Mouse (Mus musculus) lung, adult 2 months (tissue): ENCODE measurements around the gene Ctdsp2. TPM values are rescaled to one million over a fixed set of nuclear protein-coding genes. Genes with fewer than 3 reads are reported as not detected.
A peak's percentile ranks its signal among the peaks of the same experiment; 100 is the strongest.

Source experiments
- DNase-seq: peaks from one replicate; pipeline ENCODE4 v3.0.0; 2022
- H3K4me1 ChIP-seq: fragments of 200-500 bp; 2 replicates; pipeline ENCODE4 v1.6.1; 2011; ENCODE audit warnings: low read length; ENCODE audit not compliant: control insufficient read depth, insufficient read depth
- H3K4me3 ChIP-seq: fragments of 200-500 bp; replicated peaks from 2 replicates; pipeline ENCODE3; 2011; ENCODE audit warnings: low read depth, mild to moderate bottlenecking, control low read depth, low read length; ENCODE audit errors: extremely low read depth
- CTCF ChIP-seq: fragments of 200-500 bp; IDR thresholded peaks from 2 replicates; pipeline ENCODE4 v1.5.1; 2011; ENCODE audit warnings: mild to moderate bottlenecking, low read length, control low read depth; ENCODE audit not compliant: insufficient read depth
- POLR2A ChIP-seq: fragments of 200-500 bp; IDR thresholded peaks from 2 replicates; pipeline ENCODE4 v1.6.1; 2011; ENCODE audit warnings: low read depth, mild to moderate bottlenecking, control low read depth, low read length, borderline replicate concordance; ENCODE audit errors: extremely low read depth
- WGBS: fragments of 180-500 bp; shearing (Covaris S2); methylation state at CpG from one replicate; pipeline ENCODE4 v1.1.7; 2018; 5-methylcytosine and 5-hydroxymethylcytosine counted together
- polyA plus RNA-seq: library from polyadenylated mRNA; depleted of rRNA; stranded (reverse); fragments of >200 nt; gene quantifications from 2 replicates; pipeline ENCODE4 v1.2.3, GENCODE M21; 2012

Gene Ctdsp2
- polyA plus RNA-seq, 1 experiment: 227 TPM

GRCm38 (mm10) chr10:127001297-127001696, 22.8 kb downstream of the Ctdsp2 start:
- WGBS: 52% methylated on average over 9 of the region's 9 CpGs
- DNase-seq: no peak
- TF ChIP-seq POLR2A (no peak), CTCF (no peak)

GRCm38 (mm10) chr10:127002056-127002455, 23.5 kb downstream of the Ctdsp2 start:
- WGBS: 81% methylated on average over 1 of the region's 1 CpGs
- Histone ChIP-seq H3K4me3 (no peak overlapping the region), H3K4me1 (0 out of 2 replicates have a peak, but pooled peaks cover 2% of the 10 kb centered on the region)
- no peak for DNase-seq
- TF ChIP-seq CTCF (no peak), POLR2A (no peak)

More at GRCm38 (mm10) chr10:127001297-127001696, 22.8 kb downstream of the Ctdsp2 start:
- Histone ChIP-seq H3K4me1 (0 out of 2 replicates have a peak, but pooled peaks cover 2% of the 10 kb centered on the region), H3K4me3 (no peak overlapping the region)

GRCm38 (mm10) chr10:127002765-127003164, 24.2 kb downstream of the Ctdsp2 start:
- WGBS: 77% methylated on average over 5 of the region's 5 CpGs
- no peak for TF ChIP-seq POLR2A
- no peak for TF ChIP-seq CTCF
- Histone ChIP-seq H3K4me1 (0 out of 2 replicates have a peak, but pooled peaks cover 2% of the 10 kb centered on the region), H3K4me3 (no peak overlapping the region)
- DNase-seq: no peak

GRCm38 (mm10) chr10:127003334-127003733, 24.8 kb downstream of the Ctdsp2 start:
- 81% methylated on average over 8 of the region's 8 CpGs for WGBS
- Histone ChIP-seq H3K4me3 (no peak overlapping the region), H3K4me1 (0 out of 2 replicates have a peak, but pooled peaks cover 2% of the 10 kb centered on the region)
- DNase-seq: no peak
- no peak for TF ChIP-seq POLR2A
- no peak for TF ChIP-seq CTCF

- Histone ChIP-seq H3K4me1 (0 out of 2 replicates have a peak, but pooled peaks cover 2% of the 10 kb centered on the region), H3K4me3 (no peak overlapping the region)
- TF ChIP-seq CTCF (no peak), POLR2A (no peak)
- 78% methylated on average over 7 of the region's 7 CpGs for WGBS
- no peak for DNase-seq
These were observed 25.3 kb downstream of the Ctdsp2 start for GRCm38 (mm10) chr10:127003806-127004205.

GRCm38 (mm10) chr10:127016488-127016887, 38.0 kb downstream of the Ctdsp2 start:
- H3K4me1 ChIP-seq: no peaks in the 10 kb centered on the region
- no peak for DNase-seq
- 55% methylated on average over 5 of the region's 5 CpGs for WGBS

GRCm38 (mm10) chr10:127017071-127017470, 38.6 kb downstream of the Ctdsp2 start:
- Histone ChIP-seq H3K4me1 (no peaks in the 10 kb centered on the region), H3K4me3 (no peak overlapping the region)
- no peak for DNase-seq
- WGBS: 37% methylated on average over 2 of the region's 2 CpGs
- TF ChIP-seq CTCF: no peak
- no peak for TF ChIP-seq POLR2A

More at GRCm38 (mm10) chr10:127016488-127016887, 38.0 kb downstream of the Ctdsp2 start:
- TF ChIP-seq CTCF (peak; percentile 25; the same call in 1 of the 2 replicates), POLR2A (no peak)
- H3K4me3 ChIP-seq: no peak overlapping the region

- WGBS: 76% methylated on average over 16 of the region's 16 CpGs
- TF ChIP-seq POLR2A (no peak), CTCF (no peak)
- DNase-seq: no peak
- Histone ChIP-seq H3K4me3 (no peak overlapping the region), H3K4me1 (no peaks in the 10 kb centered on the region)
These were observed 39.9 kb downstream of the Ctdsp2 start for GRCm38 (mm10) chr10:127018422-127018821.

GRCm38 (mm10) chr10:127030336-127031296, 52.1 kb downstream of the Ctdsp2 start, which contains the start of gene Tsfm:
Tsfm (minus strand) TSS chr10:127030840.
- 4% methylated on average over 56 of the region's 56 CpGs for WGBS

More at GRCm38 (mm10) chr10:127030336-127031296, 52.1 kb downstream of the Ctdsp2 start, which contains the start of gene Tsfm:
- peak; percentile 55; the same call in 1 of the 2 replicates for TF ChIP-seq POLR2A
- TF ChIP-seq CTCF: peak; percentile 94
- peak within 1 kb of the TSS; percentile 96 for H3K4me3 ChIP-seq
- DNase-seq: peak; percentile 90
- peaks cover 3% of the 10 kb centered on the region; the same call in 1 of the 2 replicates for H3K4me1 ChIP-seq
